Mouse (Mus musculus): ENCODE results near the gene Apof.

- TF ChIP-seq CTCF (IDR thresholded peaks at IDR 0.05; ENCODE audit: insufficient read depth, low read length) (no peak), POLR2A (IDR thresholded peaks at IDR 0.05; ENCODE audit: borderline replicate concordance, extremely low read depth, low read depth, low read length) (no peak)
Observed at GRCm38 (mm10) chr10:128268371-128268770, at the start of gene Apof.

Data from lung, adult 2 months (tissue).